Mouse (Mus musculus) kidney, embryonic 16.5 days (tissue): ENCODE measurements around the gene B3gnt2. TPM values are rescaled to one million over a fixed set of nuclear protein-coding genes. Genes with fewer than 3 reads are reported as not detected.
A peak's percentile ranks its signal among the peaks of the same experiment; 100 is the strongest.

ENCODE experiments used
- ATAC-seq: fragments of 200-750 bp; cut with Nextera tagmentation; 2 replicates; pipeline ENCODE4 v1.8.0; 2017; ENCODE audit warnings: moderate TSS enrichment; ENCODE audit not compliant: low FRiP score, low TSS enrichment
- H3K27ac ChIP-seq: fragments of 300-500 bp; sonication (generic); 2 replicates; pipeline ENCODE4 v1.5.1; 2014; ENCODE audit warnings: low read length
- H3K27me3 ChIP-seq: fragments of 300-500 bp; sonication (generic); 2 replicates; pipeline ENCODE4 v1.6.1; 2014; ENCODE audit warnings: low read length, control low read depth, mixed read lengths; ENCODE audit not compliant: insufficient read depth
- H3K36me3 ChIP-seq: fragments of 300-500 bp; sonication (generic); 2 replicates; pipeline ENCODE4 v1.6.1; 2014; ENCODE audit warnings: low read length, control low read depth, mixed read lengths; ENCODE audit not compliant: insufficient read depth
- H3K4me1 ChIP-seq: fragments of 300-500 bp; sonication (generic); 2 replicates; pipeline ENCODE4 v1.6.1; 2014; ENCODE audit warnings: low read length, control low read depth, mixed read lengths; ENCODE audit not compliant: insufficient read depth
- H3K4me2 ChIP-seq: fragments of 300-500 bp; sonication (generic); replicated peaks from 2 replicates; pipeline ENCODE4 v1.6.1; 2014; ENCODE audit warnings: low read depth, low read length
- H3K4me3 ChIP-seq: fragments of 300-500 bp; sonication (generic); 2 replicates; pipeline ENCODE4 v1.5.1; 2014; ENCODE audit warnings: mild to moderate bottlenecking, low read length
- H3K9ac ChIP-seq: fragments of 300-500 bp; sonication (generic); replicated peaks from 2 replicates; pipeline ENCODE4 v1.6.1; 2014; ENCODE audit warnings: low read length
- H3K9me3 ChIP-seq: fragments of 300-500 bp; sonication (generic); 2 replicates; pipeline ENCODE4 v1.6.1; 2016; ENCODE audit warnings: low read length, control low read depth
- WGBS: fragments of 180-500 bp; shearing (Covaris S2); extraction: QIAGEN DNeasy Blood & Tissue Kit; methylation state at CpG from one replicate; pipeline ENCODE4 v1.1.7; 2014; 5-methylcytosine and 5-hydroxymethylcytosine counted together
- polyA plus RNA-seq: library from polyadenylated mRNA; unstranded; fragments of >200 nt; fragmentation: Nextera tagmentation; extraction: Ambion mirVana; gene quantifications from 2 replicates; pipeline ENCODE4 v1.2.1, GENCODE M21; 2015

Gene B3gnt2
- polyA plus RNA-seq, 1 experiment from 2014 or later = 13.2 TPM

DNA sequence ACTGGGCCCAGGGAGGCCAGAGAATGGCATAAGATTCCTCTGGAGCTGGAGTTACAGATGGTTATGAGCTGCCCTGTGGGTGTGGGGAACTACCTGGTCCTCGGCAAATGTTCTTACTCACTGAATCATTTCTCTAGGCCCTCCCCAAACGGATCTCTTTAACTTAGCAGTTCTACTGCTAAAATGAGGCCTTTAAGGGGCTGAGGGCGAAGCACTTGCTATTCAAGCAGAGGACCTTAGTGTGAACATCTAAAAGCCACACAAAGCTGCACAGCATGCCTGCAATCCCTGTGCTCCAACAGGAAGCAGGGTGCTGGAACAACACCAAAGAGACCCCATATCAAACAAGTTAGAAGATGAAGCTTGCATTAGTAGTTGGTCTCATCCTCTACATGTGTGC, 21.3 kb downstream of the B3gnt2 start:
- H3K27me3 ChIP-seq = no peaks in the 10 kb centered on the region
- peaks cover 20% of the 10 kb centered on the region for H3K4me1 ChIP-seq
- no peaks in the 10 kb centered on the region for H3K9me3 ChIP-seq
- peaks cover 11% of the 10 kb centered on the region for H3K36me3 ChIP-seq
- H3K4me3 ChIP-seq = no peak overlapping the region
- no peak overlapping the region for H3K9ac ChIP-seq
- no peak overlapping the region for H3K4me2 ChIP-seq
- ATAC-seq = no peak
- WGBS = 58% methylated on average over 3 of the region's 3 CpGs
- no peak overlapping the region for H3K27ac ChIP-seq

- Histone ChIP-seq H3K27ac (no peak overlapping the region), H3K4me3 (no peak overlapping the region), H3K4me1 (peaks cover 18% of the 10 kb centered on the region), H3K9ac (no peak overlapping the region), H3K36me3 (peaks cover 20% of the 10 kb centered on the region), H3K27me3 (no peaks in the 10 kb centered on the region), H3K9me3 (no peaks in the 10 kb centered on the region), H3K4me2 (no peak overlapping the region)
- ATAC-seq = no peak
- 77% methylated on average over 1 of the region's 1 CpGs for WGBS
Measured at GRCm38 (mm10) chr11:22838361-22838760, 22.4 kb downstream of the B3gnt2 start.

DNA sequence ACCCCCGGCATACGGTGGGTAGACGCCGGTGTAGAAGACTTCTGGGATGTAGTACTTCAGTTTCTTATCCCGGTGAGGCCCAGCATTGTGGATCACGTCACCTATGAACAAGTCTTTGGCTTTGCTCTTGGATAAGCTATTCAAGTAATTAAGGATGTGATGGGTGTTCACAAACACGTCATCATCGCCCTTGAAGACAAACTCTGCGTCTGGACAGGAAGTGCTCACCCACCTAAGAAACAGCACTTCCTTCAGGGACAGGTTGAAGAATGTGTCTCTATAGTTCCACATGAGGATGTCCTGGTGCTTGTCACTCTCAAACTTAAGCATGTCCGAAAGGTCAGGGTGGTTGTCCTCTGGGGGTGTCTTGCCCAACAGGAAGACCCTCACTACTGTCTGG, 24.5 kb downstream of the B3gnt2 start:
- peaks cover 22% of the 10 kb centered on the region for H3K36me3 ChIP-seq
- ATAC-seq = no peak
- H3K4me3 ChIP-seq = no peak overlapping the region
- H3K4me2 ChIP-seq = no peak overlapping the region
- no peaks in the 10 kb centered on the region for H3K27me3 ChIP-seq
- WGBS = 89% methylated on average over 10 of the region's 10 CpGs
- 0 out of 2 replicates have a peak, but pooled peaks cover 6% of the 10 kb centered on the region for H3K4me1 ChIP-seq
- H3K27ac ChIP-seq = no peak overlapping the region
- no peaks in the 10 kb centered on the region for H3K9me3 ChIP-seq
- no peak overlapping the region for H3K9ac ChIP-seq

- no peak overlapping the region for H3K27ac ChIP-seq
- no peaks in the 10 kb centered on the region for H3K9me3 ChIP-seq
- H3K36me3 ChIP-seq = peaks cover 22% of the 10 kb centered on the region
- no peaks in the 10 kb centered on the region for H3K27me3 ChIP-seq
- H3K9ac ChIP-seq = no peak overlapping the region
- no peak overlapping the region for H3K4me3 ChIP-seq
- no peak overlapping the region for H3K4me2 ChIP-seq
- 90% methylated on average over 4 of the region's 4 CpGs for WGBS
- no peaks in the 10 kb centered on the region for H3K4me1 ChIP-seq
- no peak for ATAC-seq
Measured at GRCm38 (mm10) chr11:22832600-22832999, 28.2 kb downstream of the B3gnt2 start.

DNA sequence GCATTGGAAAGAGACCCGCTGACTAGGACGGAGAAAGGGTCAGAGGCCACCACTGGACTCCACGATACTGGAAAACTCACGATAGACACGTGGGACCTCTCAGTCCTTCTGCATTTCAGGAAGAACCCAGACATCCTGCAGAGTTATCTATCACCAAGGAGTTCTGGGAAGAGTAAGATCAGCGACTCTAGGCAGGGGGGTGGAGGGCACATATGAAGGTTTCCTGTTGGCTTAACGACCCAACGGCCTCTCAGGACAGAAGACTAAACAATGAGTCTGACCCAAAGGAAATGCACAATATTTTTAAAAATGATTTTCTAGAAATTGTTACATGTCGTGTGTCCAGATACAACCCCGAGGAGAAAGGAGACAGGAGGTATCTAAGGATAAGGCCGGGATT, 28.8 kb downstream of the B3gnt2 start:
- no peaks in the 10 kb centered on the region for H3K9me3 ChIP-seq
- H3K36me3 ChIP-seq = peaks cover 22% of the 10 kb centered on the region
- no peak overlapping the region for H3K27ac ChIP-seq
- H3K4me2 ChIP-seq = no peak overlapping the region
- H3K9ac ChIP-seq = no peak overlapping the region
- WGBS = 84% methylated on average over 11 of the region's 11 CpGs
- no peak overlapping the region for H3K4me3 ChIP-seq
- no peak for ATAC-seq
- H3K4me1 ChIP-seq = no peaks in the 10 kb centered on the region
- H3K27me3 ChIP-seq = no peaks in the 10 kb centered on the region

DNA sequence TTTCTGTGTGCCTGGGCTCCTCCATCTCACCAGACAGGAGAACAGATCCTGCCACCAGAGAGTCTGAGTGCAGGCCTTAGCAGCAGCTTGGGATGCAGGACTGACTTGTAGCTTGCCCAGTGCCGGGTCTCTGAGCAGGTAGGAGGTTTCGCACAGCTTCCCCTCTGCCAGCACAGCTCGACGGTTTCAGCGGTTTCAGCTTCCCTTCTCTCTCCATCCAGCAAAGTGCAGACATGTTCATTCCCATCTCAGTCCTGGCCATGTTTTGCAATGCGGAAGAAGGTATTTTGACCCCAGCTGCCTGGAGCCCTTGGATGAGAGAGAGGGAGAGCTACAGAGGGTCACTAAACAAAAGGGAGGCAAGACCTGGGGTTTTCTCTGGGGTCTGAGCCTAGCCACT, 30.1 kb downstream of the B3gnt2 start:
- Histone ChIP-seq H3K27ac (no peak overlapping the region), H3K9ac (no peak overlapping the region), H3K4me1 (no peaks in the 10 kb centered on the region), H3K4me3 (no peak overlapping the region), H3K36me3 (peaks cover 11% of the 10 kb centered on the region; the same call in 1 of the 2 replicates), H3K27me3 (no peaks in the 10 kb centered on the region), H3K4me2 (no peak overlapping the region), H3K9me3 (no peaks in the 10 kb centered on the region)
- ATAC-seq = no peak
- WGBS = 74% methylated on average over 6 of the region's 6 CpGs

GRCm38 (mm10) chr11:22830179-22830611, 30.6 kb downstream of the B3gnt2 start:
- H3K4me2 ChIP-seq = no peak overlapping the region
- H3K4me1 ChIP-seq = no peaks in the 10 kb centered on the region
- peaks cover 10% of the 10 kb centered on the region; the same call in 1 of the 2 replicates for H3K36me3 ChIP-seq
- H3K27ac ChIP-seq = 0 out of 2 replicates have a peak overlapping the region, but pooled peaks have one; percentile 6
- no peak overlapping the region for H3K4me3 ChIP-seq
- H3K9me3 ChIP-seq = no peaks in the 10 kb centered on the region
- ATAC-seq = no peak
- no peak overlapping the region for H3K9ac ChIP-seq
- WGBS = 60% methylated on average over 5 of the region's 5 CpGs
- H3K27me3 ChIP-seq = no peaks in the 10 kb centered on the region

DNA sequence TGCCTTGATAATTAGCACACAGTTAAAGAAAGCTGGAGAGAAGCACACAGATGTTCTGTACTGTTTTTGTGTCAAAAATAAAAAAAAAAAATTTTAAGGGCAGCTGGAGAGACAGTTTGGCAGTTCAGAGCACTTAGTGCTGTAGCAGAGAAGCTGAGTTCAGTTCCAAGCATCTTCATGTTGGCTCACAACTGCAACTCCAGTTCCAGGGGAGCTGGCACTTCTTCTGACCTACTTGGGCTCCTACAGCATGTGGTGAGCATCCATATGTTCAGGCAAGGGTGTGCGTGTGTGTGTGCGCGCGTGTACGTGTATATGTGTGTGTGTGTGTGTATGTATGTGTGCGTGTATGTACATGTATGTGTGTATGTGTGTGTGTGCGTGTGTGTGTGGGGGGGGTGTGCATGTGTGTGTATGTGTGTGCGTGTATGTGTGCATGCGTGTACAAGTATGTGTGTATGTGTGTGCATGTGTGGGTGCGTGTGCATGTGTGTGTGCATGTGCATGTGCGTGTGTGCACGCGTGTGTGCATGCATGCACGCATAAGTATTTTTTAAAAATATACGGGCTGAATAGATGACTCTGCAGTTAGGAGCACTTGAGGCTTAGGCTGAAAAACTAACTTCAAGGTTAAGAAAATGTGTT, 31.7 kb downstream of the B3gnt2 start:
- 97% methylated on average over 15 of the region's 15 CpGs for WGBS
- no peak for ATAC-seq
- Histone ChIP-seq H3K9ac (no peak overlapping the region), H3K4me3 (no peak overlapping the region), H3K4me1 (no peaks in the 10 kb centered on the region), H3K27ac (no peak overlapping the region), H3K4me2 (no peak overlapping the region), H3K9me3 (no peaks in the 10 kb centered on the region), H3K27me3 (no peaks in the 10 kb centered on the region), H3K36me3 (peaks cover 9% of the 10 kb centered on the region; the same call in 1 of the 2 replicates)

- H3K9me3 ChIP-seq = no peaks in the 10 kb centered on the region
- 90% methylated on average over 4 of the region's 4 CpGs for WGBS
- no peaks in the 10 kb centered on the region for H3K27me3 ChIP-seq
- ATAC-seq = no peak
- H3K9ac ChIP-seq = no peak overlapping the region
- H3K4me3 ChIP-seq = no peak overlapping the region
- no peaks in the 10 kb centered on the region for H3K4me1 ChIP-seq
- H3K36me3 ChIP-seq = no peaks in the 10 kb centered on the region
- no peak overlapping the region for H3K27ac ChIP-seq
- no peak overlapping the region for H3K4me2 ChIP-seq
Measured at GRCm38 (mm10) chr11:22827514-22828080, 33.2 kb downstream of the B3gnt2 start.

DNA sequence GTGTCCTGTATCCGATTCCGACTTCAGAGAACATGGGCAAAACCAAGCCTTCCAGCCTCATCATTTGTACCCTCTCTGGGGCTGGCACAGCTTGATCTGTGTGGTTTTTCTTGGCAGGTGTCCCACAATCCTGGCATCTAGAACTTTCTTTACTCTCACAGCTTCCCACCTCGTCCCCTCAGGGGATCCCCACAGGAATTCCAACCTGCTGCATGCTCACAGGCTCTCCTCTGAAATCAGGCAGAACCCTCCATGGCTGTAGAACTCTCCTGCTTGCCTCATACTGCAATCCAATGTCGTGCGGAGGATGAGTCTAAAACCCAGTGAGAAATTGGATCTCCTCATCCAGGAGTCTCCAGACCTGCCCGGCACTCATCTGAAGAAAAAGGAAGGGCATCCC, 34.1 kb downstream of the B3gnt2 start:
- no peaks in the 10 kb centered on the region for H3K4me1 ChIP-seq
- no peak overlapping the region for H3K4me2 ChIP-seq
- ATAC-seq = no peak
- H3K27me3 ChIP-seq = no peaks in the 10 kb centered on the region
- no peaks in the 10 kb centered on the region for H3K9me3 ChIP-seq
- H3K36me3 ChIP-seq = no peaks in the 10 kb centered on the region
- H3K9ac ChIP-seq = no peak overlapping the region
- H3K4me3 ChIP-seq = no peak overlapping the region
- no peak overlapping the region for H3K27ac ChIP-seq
- WGBS = 86% methylated on average over 6 of the region's 6 CpGs
